Mouse (Mus musculus): ENCODE data around the gene Gpr180.
"Not testable (repeated sequence)": the region's sequence is repeated elsewhere in the genome, so short reads cannot be mapped to it uniquely, and the experiment has no call there.

Gpr180 gene

GRCm38 (mm10) chr14:118136744-118137452 is at the start of gene Gpr180:
Gpr180 (plus strand) TSS chr14:118137158.
- peak; percentile 91 to 95 for DNase-seq (ENCODE audit: low spot score in 2 of 2)

DNA sequence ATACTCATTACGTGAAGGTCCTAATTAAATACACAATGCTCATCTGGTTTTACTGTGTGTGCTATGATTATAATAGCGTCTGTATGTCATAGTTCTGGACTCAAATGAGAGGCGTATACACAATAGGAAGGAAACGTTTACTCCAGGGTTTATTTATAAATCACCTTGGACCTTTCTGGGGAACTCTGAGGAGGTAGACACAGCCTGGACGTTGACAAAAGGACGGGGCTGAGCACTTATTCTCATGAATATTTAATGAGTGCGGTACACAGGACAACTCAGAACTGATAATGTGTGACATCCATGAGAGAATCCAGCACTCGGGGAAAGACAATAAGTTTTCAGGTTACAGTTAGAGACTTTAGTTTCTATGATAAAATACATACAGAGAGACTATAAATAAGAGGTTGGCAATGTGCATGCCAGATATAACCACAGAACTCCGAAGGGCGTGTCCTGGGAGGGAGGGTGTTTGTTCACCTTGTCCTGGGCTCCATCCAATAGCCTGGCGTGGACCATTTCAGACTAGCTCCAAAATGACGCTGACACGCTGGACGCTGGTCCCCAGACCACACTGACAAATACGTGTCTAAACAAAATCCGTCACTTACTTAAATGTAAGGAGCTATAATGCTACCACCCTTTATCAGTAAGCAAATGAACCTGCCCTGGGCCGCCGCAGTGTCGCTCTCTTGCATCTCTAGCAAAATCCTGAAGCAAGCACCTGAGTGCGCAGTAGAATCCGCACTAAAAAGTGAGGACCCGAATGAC is 48.3 kb upstream of the Gpr180 start:
- no peak for DNase-seq (ENCODE audit: low spot score in 2 of 2)

DNA sequence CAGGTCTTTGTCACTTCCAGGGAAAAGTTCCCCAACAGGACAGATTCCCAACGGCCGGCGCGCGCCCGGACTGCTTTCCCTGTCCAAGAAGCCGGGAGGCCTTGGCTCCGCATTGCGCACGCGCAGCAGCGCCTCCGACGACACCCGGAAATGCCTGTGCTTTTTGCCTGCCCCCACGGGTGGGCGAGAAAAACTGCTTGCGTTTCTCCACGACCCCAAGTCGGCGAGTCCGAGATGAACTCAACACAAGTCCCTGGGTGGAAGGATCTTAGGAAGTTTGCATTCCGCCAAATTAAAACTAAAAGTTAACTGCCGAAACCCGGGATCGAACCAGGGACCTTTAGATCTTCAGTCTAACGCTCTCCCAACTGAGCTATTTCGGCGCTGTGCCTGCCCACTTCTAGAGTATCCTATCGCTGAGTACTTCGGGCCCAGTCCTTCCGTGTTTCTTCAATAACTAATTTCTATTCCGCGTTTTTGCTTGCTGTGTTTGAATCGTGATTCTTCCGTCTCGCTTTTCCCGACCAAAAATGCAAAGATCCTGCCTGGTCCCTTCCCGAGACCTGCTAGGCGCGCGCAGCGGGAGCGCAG is 47.6 kb upstream of the Gpr180 start:
- DNase-seq (ENCODE audit: low spot score in 2 of 2), result peak; percentile 90 to 92

- DNase-seq (ENCODE audit: low spot score in 2 of 2), result peak in 1 of 2 experiments; percentile 4
Measured at GRCm38 (mm10) chr14:118089806-118090392, 47.1 kb upstream of the Gpr180 start.

DNA sequence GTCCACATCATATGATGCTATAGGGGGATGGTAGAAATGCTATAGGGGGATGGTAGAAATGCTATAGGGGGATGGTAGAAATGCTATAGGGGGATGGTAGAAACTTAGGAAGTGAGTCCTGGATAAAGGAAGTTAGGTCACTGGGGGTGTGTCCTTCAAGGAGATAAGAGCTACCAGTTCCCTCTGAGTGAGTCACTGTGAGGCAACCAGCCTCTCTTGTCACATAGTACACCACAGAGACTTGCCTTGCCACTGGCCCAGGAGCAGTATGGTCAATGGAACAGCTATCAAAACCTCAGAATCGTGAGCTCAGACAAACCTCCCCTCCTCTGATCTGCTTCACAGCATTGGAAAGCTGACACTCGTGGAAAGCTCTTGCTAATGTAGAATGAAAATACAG is 38.7 kb upstream of the Gpr180 start:
- no peak for DNase-seq (ENCODE audit: low spot score in 2 of 2)

- no peak for DNase-seq (ENCODE audit: low spot score in 2 of 2)
Measured at GRCm38 (mm10) chr14:118101227-118101990, 35.5 kb upstream of the Gpr180 start.

- DNase-seq (ENCODE audit: low spot score in 2 of 2), result not testable (repeated sequence)
Measured at GRCm38 (mm10) chr14:118107479-118107878, 29.5 kb upstream of the Gpr180 start.

DNA sequence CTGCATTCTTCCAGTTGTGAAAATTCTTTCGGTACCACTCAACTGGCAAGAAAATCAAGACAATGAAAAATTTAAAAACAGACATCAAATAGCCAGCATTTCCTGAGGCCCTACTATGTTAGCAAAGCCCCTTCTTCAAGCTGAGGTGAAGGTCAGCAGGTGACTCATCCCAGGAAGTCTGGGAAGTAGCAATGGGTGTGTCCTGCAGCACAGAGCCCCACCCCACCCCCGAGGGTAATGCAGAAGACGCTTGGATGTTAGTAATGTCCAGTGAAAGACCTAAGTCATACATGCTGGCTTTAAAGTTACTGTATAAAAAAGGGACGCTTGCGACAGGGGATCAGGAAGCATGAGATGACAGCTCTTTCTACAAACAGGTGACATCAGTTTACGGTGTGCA is 23.8 kb upstream of the Gpr180 start:
- no peak for DNase-seq (ENCODE audit: low spot score in 2 of 2)

- DNase-seq (ENCODE audit: low spot score in 2 of 2), result no peak
Measured at GRCm38 (mm10) chr14:118124129-118124528, 12.8 kb upstream of the Gpr180 start.

GRCm38 (mm10) chr14:118124771-118125170 is 12.2 kb upstream of the Gpr180 start:
- DNase-seq (ENCODE audit: low spot score in 2 of 2), result no peak

GRCm38 (mm10) chr14:118126301-118126700 is 10.7 kb upstream of the Gpr180 start:
- no peak for DNase-seq (ENCODE audit: low spot score in 2 of 2)

DNA sequence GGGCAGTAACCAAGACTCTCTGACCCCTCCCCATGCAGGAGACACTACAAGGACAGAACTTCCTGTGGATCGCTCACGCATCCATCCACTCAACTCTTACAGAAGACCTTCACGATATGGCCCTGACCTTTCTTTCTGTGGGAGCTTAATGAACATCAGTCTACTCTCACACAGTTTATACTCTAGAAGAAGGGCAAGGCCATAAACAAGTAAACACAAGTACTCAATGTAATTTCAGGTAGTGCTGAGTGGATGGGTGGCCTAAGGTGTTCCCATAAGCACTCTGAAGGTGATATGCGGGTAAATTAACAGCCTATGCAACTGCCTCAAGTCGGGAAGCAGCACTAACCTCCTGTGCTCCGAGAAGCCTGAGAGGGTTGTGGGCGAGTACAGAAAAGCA is 5.5 kb upstream of the Gpr180 start:
- no peak for DNase-seq (ENCODE audit: low spot score in 2 of 2)

DNA sequence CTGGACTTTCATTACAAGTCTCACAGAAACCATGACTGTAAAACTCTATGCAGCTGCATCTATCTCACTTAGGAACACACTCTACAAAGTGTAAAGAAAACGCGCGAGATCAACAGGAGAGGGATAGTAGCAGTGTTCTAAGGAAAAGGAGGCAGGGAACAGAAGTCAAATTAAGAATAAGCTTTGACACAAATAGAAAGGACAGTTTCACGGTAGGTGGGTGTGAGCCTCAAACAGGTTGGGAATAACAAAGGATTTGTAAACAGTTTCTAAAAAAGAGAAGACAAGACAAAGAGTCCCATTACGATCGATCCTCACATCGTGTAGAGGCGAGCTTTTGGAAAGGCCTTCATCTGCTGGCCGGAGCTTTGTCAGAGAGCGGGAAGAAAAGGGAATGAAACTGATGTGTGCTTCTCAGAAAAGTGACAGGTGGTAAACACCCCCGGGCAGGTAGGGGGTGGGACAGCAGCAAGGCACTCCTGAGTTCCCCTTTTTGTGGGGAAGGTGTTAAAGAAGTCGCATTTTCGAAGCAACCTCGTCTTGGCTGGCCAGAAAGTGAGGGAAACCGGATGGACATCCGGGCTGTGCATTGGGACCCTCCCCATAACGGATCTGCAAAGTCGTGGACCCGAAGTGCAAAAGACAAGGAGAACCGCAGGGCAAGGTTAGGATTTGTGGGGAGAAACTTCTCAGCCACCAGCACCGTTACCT is 4.9 kb upstream of the Gpr180 start:
- no peak for DNase-seq (ENCODE audit: low spot score in 2 of 2)

- DNase-seq (ENCODE audit: low spot score in 2 of 2), result peak; percentile 96 to 99
Measured at GRCm38 (mm10) chr14:118132642-118132977, 4.3 kb upstream of the Gpr180 start, which contains the start of gene Tgds. Tgds (minus strand) TSS chr14:118132755.

- DNase-seq (ENCODE audit: low spot score in 2 of 2), result no peak
Measured at GRCm38 (mm10) chr14:118137487-118137886, 529 bp downstream of the Gpr180 start.

DNA sequence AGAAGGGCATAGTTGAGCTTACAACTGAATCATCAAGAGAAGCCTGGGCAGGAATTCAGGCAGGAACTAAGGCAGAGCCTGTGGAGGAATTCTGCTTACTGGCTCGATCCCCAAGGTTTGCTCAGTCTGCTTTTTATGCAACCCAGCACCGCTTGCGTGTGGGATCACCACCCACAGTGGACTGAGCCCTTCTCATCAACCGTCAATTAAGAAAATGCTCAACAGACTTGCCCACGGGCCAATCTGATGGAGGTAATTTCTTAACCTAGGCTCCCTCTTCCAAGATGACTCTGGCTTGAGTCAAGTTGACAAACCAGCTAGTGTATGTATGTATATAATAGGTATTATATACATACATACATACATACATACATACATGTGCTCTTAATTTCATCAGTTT is 5.3 kb downstream of the Gpr180 start:
- no peak for DNase-seq (ENCODE audit: low spot score in 2 of 2)

- DNase-seq (ENCODE audit: low spot score in 2 of 2), result no peak
Measured at GRCm38 (mm10) chr14:118148046-118148445, 11.1 kb downstream of the Gpr180 start.

GRCm38 (mm10) chr14:118148554-118148953 is 11.6 kb downstream of the Gpr180 start:
- DNase-seq (ENCODE audit: low spot score in 2 of 2), result no peak

DNA sequence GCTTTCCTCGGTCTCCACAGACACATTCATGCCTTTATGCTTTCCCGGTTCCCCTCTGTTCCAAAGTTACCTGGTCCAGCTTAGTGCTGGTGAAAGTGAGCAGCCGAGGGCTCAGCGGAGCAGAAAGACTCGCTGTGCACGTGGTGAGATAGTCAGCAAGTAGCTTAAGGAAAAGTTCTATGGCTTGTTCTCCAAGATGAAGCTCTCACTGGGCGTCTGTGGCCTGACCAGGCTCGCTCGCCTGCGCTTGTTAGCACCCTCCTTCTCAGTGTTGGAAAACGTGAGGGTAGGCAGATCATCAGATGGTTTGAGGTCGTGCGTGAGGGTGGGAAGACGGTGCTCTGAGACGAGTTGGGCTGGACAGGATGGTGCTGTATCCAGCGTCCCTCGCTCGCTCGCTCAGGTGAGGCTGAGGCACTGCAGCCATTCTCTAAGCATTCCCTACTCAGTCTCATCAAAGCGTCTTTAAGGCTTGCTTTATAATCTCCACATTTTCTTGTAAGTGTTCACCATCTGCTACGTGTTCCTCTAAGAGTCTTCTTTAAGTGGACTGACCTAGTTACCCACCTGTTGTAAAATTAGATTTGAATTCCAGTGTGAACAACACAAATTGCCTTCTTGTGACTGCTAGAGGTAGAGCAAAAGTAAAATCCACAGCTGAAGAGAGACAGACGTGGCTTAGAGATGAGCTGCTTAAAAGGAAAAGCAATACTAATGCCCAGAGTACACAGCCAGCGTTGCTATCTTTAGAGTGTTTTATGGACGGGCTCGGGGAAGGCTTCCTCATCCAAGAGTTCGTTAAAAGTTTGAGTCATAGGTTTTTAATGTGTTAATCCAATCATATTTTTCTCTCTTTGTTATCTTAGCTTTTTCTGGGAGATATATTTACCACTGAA is 13.9 kb downstream of the Gpr180 start:
- no peak for DNase-seq (ENCODE audit: low spot score in 2 of 2)
